Mouse (Mus musculus): Measurements from ENCODE around the gene Ankrd33b.

Ankrd33b gene

GRCm38 (mm10) chr15:31299258-31299917 is 68.1 kb downstream of the Ankrd33b start:
- DNase-seq = no peak

GRCm38 (mm10) chr15:31297777-31298137 is 69.8 kb downstream of the Ankrd33b start:
- DNase-seq = no peak

GRCm38 (mm10) chr15:31296882-31297776 is 70.4 kb downstream of the Ankrd33b start:
- DNase-seq = peak; percentile 46

GRCm38 (mm10) chr15:31294311-31294710 is 73.2 kb downstream of the Ankrd33b start:
- DNase-seq = no peak

- DNase-seq = peak; percentile 32
Measured at GRCm38 (mm10) chr15:31292627-31293026, 74.9 kb downstream of the Ankrd33b start.

- DNase-seq = no peak
Measured at GRCm38 (mm10) chr15:31285695-31286094, 81.8 kb downstream of the Ankrd33b start.

GRCm38 (mm10) chr15:31284922-31285631 is 82.4 kb downstream of the Ankrd33b start:
- DNase-seq = no peak

- peak; percentile 40 for DNase-seq
Measured at GRCm38 (mm10) chr15:31284142-31284541, 83.4 kb downstream of the Ankrd33b start.

GRCm38 (mm10) chr15:31282353-31282752 is 85.2 kb downstream of the Ankrd33b start:
- no peak for DNase-seq

- no peak for DNase-seq
Measured at GRCm38 (mm10) chr15:31281830-31282229, 85.7 kb downstream of the Ankrd33b start.

GRCm38 (mm10) chr15:31280683-31281082 is 86.8 kb downstream of the Ankrd33b start:
- no peak for DNase-seq

GRCm38 (mm10) chr15:31280059-31280458 is 87.5 kb downstream of the Ankrd33b start:
- no peak for DNase-seq

- DNase-seq = no peak
Measured at GRCm38 (mm10) chr15:31279577-31280004, 87.9 kb downstream of the Ankrd33b start.

- no peak for DNase-seq
Measured at GRCm38 (mm10) chr15:31279120-31279519, 88.4 kb downstream of the Ankrd33b start.

- DNase-seq = no peak
Measured at GRCm38 (mm10) chr15:31278090-31278489, 89.4 kb downstream of the Ankrd33b start.

- no peak for DNase-seq
Measured at GRCm38 (mm10) chr15:31273509-31273908, 94.0 kb downstream of the Ankrd33b start.

- no peak for DNase-seq
Measured at GRCm38 (mm10) chr15:31272695-31273094, 94.8 kb downstream of the Ankrd33b start.

GRCm38 (mm10) chr15:31269558-31269957 is 98.0 kb downstream of the Ankrd33b start:
- no peak for DNase-seq

GRCm38 (mm10) chr15:31268148-31268547 is 99.4 kb downstream of the Ankrd33b start:
- DNase-seq = no peak

GRCm38 (mm10) chr15:31265845-31266244 is 101.7 kb downstream of the Ankrd33b start:
- DNase-seq = no peak

GRCm38 (mm10) chr15:31265404-31265803 is 102.1 kb downstream of the Ankrd33b start:
- DNase-seq = no peak

- peak; percentile 87 for DNase-seq
Measured at GRCm38 (mm10) chr15:31264827-31265226, 102.7 kb downstream of the Ankrd33b start.

- DNase-seq = no peak
Measured at GRCm38 (mm10) chr15:31262361-31262760, 105.2 kb downstream of the Ankrd33b start.

Data from embryo, embryonic 11 days (tissue).